Mouse (Mus musculus) heart, postnatal 36 days (tissue): ENCODE data around the gene Cish. TPM values are rescaled to one million over a fixed set of nuclear protein-coding genes. Genes with fewer than 3 reads are reported as not detected.

ENCODE experiments used
- DNase-seq, 2 experiments: peaks; one replicate each; pipeline ENCODE4 v3.0.0; 2021 to 2022
- intact Hi-C: fragments of 180-260 bp; cut with DNase I; formaldehyde crosslinking; loops from one replicate; pipeline ENCODE4 v1.15.1; 2025
- total RNA-seq, 2 experiments: library from RNA; stranded (reverse); gene quantifications; 2 replicates each; pipeline ENCODE4 v1.2.3; 2021

Gene Cish
- 100 to 1,000 TPM; 145 to 149 TPM for total RNA-seq

- intact Hi-C loops, result no loop called here
Observed at GRCm38 (mm10) chr9:107296016-107296040, at the start of gene Cish. Gene Cish, plus strand, starts transcription at chr9:107296026.

GRCm38 (mm10) chr9:107246170-107246569 is 49.7 kb upstream of the Cish start:
- intact Hi-C loops, result loop anchor here (2.0 to 5.0 kb wide), 2 partner anchors 45 to 91 kb away; partner anchors contain the start of gene Hemk1
- DNase-seq, result no peak

More at GRCm38 (mm10) chr9:107296016-107296040, at the start of gene Cish:
- no peak for DNase-seq

- DNase-seq, result no peak
- intact Hi-C loops, result loop anchor here (5.0 kb wide), 1 partner anchor 88 kb away; the partner anchor contains the start of gene Hemk1
Observed at GRCm38 (mm10) chr9:107249154-107249553, 46.7 kb upstream of the Cish start.

GRCm38 (mm10) chr9:107250416-107251337 is 45.1 kb upstream of the Cish start:
- intact Hi-C loops, result no loop called here

GRCm38 (mm10) chr9:107252164-107252563 is 43.7 kb upstream of the Cish start:
- DNase-seq, result no peak

More at GRCm38 (mm10) chr9:107250416-107251337, 45.1 kb upstream of the Cish start:
- no peak for DNase-seq

GRCm38 (mm10) chr9:107254476-107254875 is 41.4 kb upstream of the Cish start:
- DNase-seq, result peak; percentile 53 to 60
- intact Hi-C loops, result loop anchor here (2.0 kb wide), 1 partner anchor 34 kb away; the partner anchor contains the start of gene Mapkapk3

More at GRCm38 (mm10) chr9:107252164-107252563, 43.7 kb upstream of the Cish start:
- intact Hi-C loops, result no loop called here

GRCm38 (mm10) chr9:107254925-107255324 is 40.9 kb upstream of the Cish start:
- no peak for DNase-seq
- intact Hi-C loops, result loop anchor here (2.0 kb wide), 1 partner anchor 34 kb away; the partner anchor contains the start of gene Mapkapk3

GRCm38 (mm10) chr9:107255596-107255995 is 40.2 kb upstream of the Cish start:
- no peak for DNase-seq
- intact Hi-C loops, result loop anchor here (2.0 kb wide), 1 partner anchor 33 kb away; the partner anchor contains the start of gene Mapkapk3

- DNase-seq, result no peak
- intact Hi-C loops, result no loop called here
Observed at GRCm38 (mm10) chr9:107259571-107259970, 36.3 kb upstream of the Cish start.

GRCm38 (mm10) chr9:107260429-107260828 is 35.4 kb upstream of the Cish start:
- intact Hi-C loops, result no loop called here
- no peak for DNase-seq

- no peak for DNase-seq
- intact Hi-C loops, result no loop called here
Observed at GRCm38 (mm10) chr9:107260836-107261235, 35.0 kb upstream of the Cish start.

GRCm38 (mm10) chr9:107261792-107262191 is 34.0 kb upstream of the Cish start:
- intact Hi-C loops, result no loop called here

GRCm38 (mm10) chr9:107262375-107262774 is 33.5 kb upstream of the Cish start:
- DNase-seq, result no peak
- intact Hi-C loops, result no loop called here

More at GRCm38 (mm10) chr9:107261792-107262191, 34.0 kb upstream of the Cish start:
- no peak for DNase-seq

- intact Hi-C loops, result no loop called here
- peak in 1 of 2 experiments; percentile 40 for DNase-seq
Observed at GRCm38 (mm10) chr9:107263912-107264311, 31.9 kb upstream of the Cish start.

- DNase-seq, result no peak
- intact Hi-C loops, result no loop called here
Observed at GRCm38 (mm10) chr9:107264731-107265130, 31.1 kb upstream of the Cish start.

GRCm38 (mm10) chr9:107267028-107267427 is 28.8 kb upstream of the Cish start:
- DNase-seq, result no peak
- intact Hi-C loops, result no loop called here

- no peak for DNase-seq
- intact Hi-C loops, result no loop called here
Observed at GRCm38 (mm10) chr9:107267721-107268402, 28.0 kb upstream of the Cish start.

GRCm38 (mm10) chr9:107269772-107270171 is 26.1 kb upstream of the Cish start:
- intact Hi-C loops, result no loop called here
- DNase-seq, result no peak

GRCm38 (mm10) chr9:107271177-107271938 is 24.5 kb upstream of the Cish start:
- intact Hi-C loops, result no loop called here
- DNase-seq, result no peak

GRCm38 (mm10) chr9:107272284-107272683 is 23.5 kb upstream of the Cish start:
- no peak for DNase-seq
- intact Hi-C loops, result no loop called here

- DNase-seq, result no peak
- intact Hi-C loops, result no loop called here
Observed at GRCm38 (mm10) chr9:107273184-107273583, 22.6 kb upstream of the Cish start.
